Mouse (Mus musculus): Measurements from ENCODE around the gene Gm2022.
"Not testable (repeated sequence)": the region's sequence is repeated elsewhere in the genome, so short reads cannot be mapped to it uniquely, and the experiment has no call there.

The Gm2022 gene

DNA sequence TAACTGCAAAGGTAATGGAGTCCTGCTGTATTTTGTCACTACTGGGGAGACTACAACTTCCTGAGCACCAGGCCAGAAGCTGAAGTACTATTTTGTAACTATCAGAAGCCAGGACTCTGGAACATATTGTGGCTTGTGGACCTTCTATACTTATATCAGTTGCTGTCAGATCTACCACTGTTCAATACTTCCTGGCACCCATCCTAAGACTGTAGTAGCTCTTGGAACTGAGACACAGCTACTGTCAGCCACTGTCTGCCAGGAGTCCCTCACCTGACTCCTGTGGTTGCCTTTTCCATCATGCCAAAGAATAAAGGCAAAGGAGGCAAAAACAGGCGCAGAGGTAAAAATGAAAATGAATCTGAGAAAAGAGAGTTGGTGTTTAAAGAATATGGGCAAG, at the start of gene Gm2022:
TSS of gene Gm2022 (plus strand) at position 301 of the 400 bp plus-strand sequence.
- not testable (repeated sequence) for DNase-seq

DNA sequence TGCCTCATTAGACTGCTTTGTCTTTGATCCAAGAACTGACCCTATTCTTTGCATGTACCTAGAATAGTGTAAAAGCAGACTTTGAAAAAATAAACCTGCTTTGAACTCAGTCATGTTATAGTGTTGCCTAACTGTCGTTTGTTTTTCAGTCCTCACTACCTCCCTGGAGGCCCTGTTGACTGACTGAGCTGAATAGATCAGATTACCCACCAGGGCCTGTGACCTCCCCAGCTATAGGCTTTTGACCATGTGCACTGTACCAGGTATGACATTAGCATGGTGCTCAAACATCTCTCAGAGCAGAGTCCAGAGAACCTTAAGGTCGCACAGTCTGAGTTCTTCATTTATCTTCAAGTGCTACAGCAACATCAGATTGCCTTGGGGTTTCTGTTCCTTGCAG, 44.5 kb upstream of the Gm2022 start:
- not testable (repeated sequence) for DNase-seq

DNA sequence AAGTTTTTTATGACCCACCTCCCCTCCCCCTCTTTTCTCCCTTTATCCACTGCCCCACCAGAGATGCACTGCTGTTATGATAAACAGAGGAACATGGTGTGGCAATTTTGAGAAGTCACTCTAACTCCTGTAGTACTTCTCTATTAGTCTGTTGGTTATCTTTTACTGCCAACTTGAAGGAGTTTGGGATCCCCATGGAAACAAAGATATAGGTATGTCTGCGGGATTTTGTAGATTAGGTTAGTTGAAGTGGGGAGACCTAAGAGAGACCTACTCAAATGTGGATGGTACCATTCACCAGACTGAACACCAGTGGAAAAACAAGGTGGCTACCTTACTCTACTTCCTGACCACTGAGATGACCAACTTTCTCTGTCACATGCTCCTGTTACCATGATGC, 39.1 kb upstream of the Gm2022 start:
- not testable (repeated sequence) for DNase-seq

DNA sequence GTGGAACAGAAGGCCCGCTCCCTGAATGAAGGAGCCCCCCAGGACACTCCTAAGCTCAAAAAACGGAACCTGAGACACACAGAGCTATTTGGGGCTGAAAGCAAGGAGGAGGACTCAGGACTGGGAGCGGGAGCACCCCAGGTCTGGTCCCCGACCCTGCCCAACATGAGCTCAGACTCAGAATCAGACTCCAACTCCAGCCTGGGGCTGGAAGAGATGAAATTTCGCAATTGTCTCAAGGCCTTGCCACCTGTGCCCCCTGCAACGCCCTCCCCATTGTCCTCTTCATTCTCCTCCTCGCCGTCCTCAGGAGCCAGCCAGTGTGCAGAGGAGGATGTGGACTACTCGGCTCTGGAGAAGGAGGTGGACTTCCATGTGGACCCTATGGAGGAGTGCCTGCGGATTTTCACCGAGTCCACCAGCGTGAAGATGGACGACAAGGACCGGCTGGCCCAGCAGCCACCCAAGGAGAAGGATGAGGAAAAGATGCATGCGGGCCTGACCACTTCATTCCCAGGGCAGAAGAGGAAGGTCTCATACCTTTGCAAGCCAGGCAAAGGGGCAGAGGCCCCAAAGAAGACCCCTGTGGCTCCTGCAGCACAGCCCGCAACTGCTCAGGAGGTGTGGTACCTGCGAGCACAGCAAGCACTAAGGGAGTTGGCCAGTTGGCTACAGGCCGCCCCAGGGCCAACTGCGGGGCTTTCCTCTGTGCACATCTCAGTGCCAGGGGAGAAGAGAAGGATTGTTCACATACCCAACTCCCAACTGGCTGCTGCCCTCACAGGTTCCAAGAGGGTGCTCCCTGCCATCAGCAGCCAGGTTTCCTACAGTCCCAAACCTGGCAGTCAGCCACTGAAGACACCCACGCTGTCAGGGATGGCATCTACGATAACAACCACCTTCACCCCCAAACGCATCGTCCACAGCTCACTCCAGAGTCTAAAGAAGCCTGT, 33.2 kb upstream of the Gm2022 start:
- not testable (repeated sequence) for DNase-seq

DNA sequence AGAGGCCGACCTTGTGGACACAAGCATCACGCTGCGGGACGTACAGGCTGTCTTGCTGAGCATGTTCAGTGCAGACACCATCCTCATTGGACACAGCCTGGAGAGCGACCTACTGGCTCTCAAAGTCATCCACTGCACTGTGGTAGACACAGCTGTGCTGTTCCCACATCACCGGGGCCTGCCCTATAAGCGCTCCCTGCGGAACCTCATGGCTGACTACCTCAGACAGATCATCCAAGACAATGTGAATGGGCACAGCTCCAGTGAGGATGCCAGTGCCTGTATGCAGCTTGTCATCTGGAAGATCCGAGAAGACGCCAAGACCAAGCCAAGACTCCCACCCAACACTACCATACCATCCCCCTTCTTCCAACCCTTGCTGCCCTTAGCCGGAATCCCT, 31.5 kb upstream of the Gm2022 start:
- DNase-seq, result not testable (repeated sequence)

DNA sequence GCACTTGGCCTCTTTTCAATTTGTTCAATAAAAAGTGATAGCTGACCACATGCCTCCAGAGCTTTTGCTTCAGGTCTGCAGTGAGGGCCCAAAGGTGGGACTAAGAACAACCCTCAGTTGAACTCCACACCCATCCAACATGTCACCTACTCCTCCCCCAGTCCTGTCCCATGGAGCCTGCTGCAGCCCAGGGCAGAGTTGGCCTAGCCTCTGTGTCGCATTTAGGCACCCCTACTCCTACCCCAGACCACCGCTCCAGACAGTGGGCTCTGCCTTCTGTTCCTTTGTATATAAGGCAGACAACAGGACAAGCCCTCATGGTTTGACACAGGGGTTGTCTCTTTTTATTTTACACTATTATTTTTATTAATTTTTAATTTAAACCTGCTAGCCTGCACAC, 31.1 kb upstream of the Gm2022 start:
- not testable (repeated sequence) for DNase-seq

DNA sequence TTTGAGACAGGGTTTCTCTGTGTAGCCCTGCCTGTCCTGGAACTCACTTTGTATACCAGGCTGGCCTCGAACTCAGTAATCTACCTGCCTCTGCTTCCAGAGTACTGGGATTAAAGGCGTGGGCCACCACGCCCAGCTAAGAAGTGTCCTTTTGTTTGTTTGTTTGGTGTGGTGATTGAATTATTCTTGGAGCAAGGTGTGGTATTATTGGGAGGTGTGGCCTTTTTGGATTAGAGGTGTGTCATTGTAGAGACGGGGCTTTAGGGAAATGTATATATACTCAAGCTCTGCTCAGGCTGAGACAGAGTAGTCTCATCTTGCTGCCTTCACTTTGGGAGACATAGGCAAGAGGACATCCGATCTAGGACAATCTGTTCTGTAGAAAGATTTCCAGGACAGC, 21.4 kb upstream of the Gm2022 start, which contains the start of gene Gm2016:
TSS of gene Gm2016 (plus strand) at position 301 of the 400 bp plus-strand sequence.
- DNase-seq, result not testable (repeated sequence)

DNA sequence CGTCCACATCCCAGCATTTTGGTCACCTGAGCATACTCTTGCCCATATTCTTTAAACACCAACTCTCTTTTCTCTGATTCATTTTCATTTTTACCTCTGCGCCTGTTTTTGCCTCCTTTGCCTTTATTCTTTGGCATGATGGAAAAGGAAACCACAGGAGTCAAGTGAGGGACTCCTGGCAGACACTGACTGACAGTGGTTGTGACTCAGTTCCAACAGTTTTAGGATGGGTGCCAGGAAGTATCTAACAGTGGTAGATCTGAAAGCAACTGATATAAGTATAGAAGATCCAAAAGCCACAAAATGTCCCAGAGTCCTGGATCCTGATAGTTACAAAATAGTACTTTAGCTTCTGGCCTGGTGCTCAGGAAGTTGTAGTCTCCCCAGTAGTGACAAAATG, 24.6 kb downstream of the Gm2022 start, which contains the start of gene Gm2035:
TSS of gene Gm2035 (minus strand) at position 137 of the 400 bp plus-strand sequence.
- not testable (repeated sequence) for DNase-seq

All from cerebellum, adult 8-10 months (tissue).